Mouse (Mus musculus): ENCODE results near the gene Tubb3.

Tubb3 gene

GRCm38 (mm10) chr8:123411246-123411645 is at the start of gene Tubb3:
Gene Tubb3 (plus strand): TSS chr8:123411424.
- DNase-seq = peak; percentile 89

GRCm38 (mm10) chr8:123373403-123374238 is 37.6 kb upstream of the Tubb3 start, which contains the start of gene Tcf25:
Gene Tcf25 (plus strand): TSS chr8:123373753.
- peak; percentile 97 for DNase-seq

GRCm38 (mm10) chr8:123374239-123374578 is 37.0 kb upstream of the Tubb3 start:
- peak; percentile 97 for DNase-seq

- no peak for DNase-seq
Measured at GRCm38 (mm10) chr8:123375701-123376100, 35.5 kb upstream of the Tubb3 start.

GRCm38 (mm10) chr8:123376106-123376505 is 35.1 kb upstream of the Tubb3 start:
- no peak for DNase-seq

GRCm38 (mm10) chr8:123381711-123382110 is 29.5 kb upstream of the Tubb3 start:
- DNase-seq = no peak

GRCm38 (mm10) chr8:123382516-123382915 is 28.7 kb upstream of the Tubb3 start:
- no peak for DNase-seq

- peak; percentile 48 for DNase-seq
Measured at GRCm38 (mm10) chr8:123384883-123385540, 26.2 kb upstream of the Tubb3 start.

- DNase-seq = no peak
Measured at GRCm38 (mm10) chr8:123387041-123387440, 24.2 kb upstream of the Tubb3 start.

GRCm38 (mm10) chr8:123387801-123388200 is 23.4 kb upstream of the Tubb3 start:
- DNase-seq = no peak

GRCm38 (mm10) chr8:123389026-123389425 is 22.2 kb upstream of the Tubb3 start:
- DNase-seq = no peak

GRCm38 (mm10) chr8:123398308-123398707 is 12.9 kb upstream of the Tubb3 start:
- DNase-seq = no peak

- no peak for DNase-seq
Measured at GRCm38 (mm10) chr8:123401936-123402335, 9.3 kb upstream of the Tubb3 start.

- DNase-seq = no peak
Measured at GRCm38 (mm10) chr8:123402730-123403326, 8.4 kb upstream of the Tubb3 start.

GRCm38 (mm10) chr8:123404521-123404920 is 6.7 kb upstream of the Tubb3 start:
- DNase-seq = no peak

GRCm38 (mm10) chr8:123406786-123407185 is 4.4 kb upstream of the Tubb3 start, which contains the start of gene Mc1r:
Gene Mc1r (plus strand): TSS chr8:123407107.
- peak; percentile 64 for DNase-seq

- DNase-seq = no peak
Measured at GRCm38 (mm10) chr8:123407612-123408011, 3.6 kb upstream of the Tubb3 start.

- DNase-seq = no peak
Measured at GRCm38 (mm10) chr8:123408586-123409544, 2.4 kb upstream of the Tubb3 start.

- DNase-seq = no peak
Measured at GRCm38 (mm10) chr8:123410049-123410587, 1.1 kb upstream of the Tubb3 start.

GRCm38 (mm10) chr8:123410788-123411187 is 436 bp upstream of the Tubb3 start:
- no peak for DNase-seq

- no peak for DNase-seq
Measured at GRCm38 (mm10) chr8:123411781-123412327, 630 bp downstream of the Tubb3 start.

All from right cerebral cortex, postnatal 14 days (tissue).